Mouse (Mus musculus) thymus, adult 2 months (tissue): ENCODE measurements around the gene Naa60.

Source experiments
- CTCF ChIP-seq: fragments of 200-500 bp; IDR thresholded peaks from 2 replicates; pipeline ENCODE4 v1.5.1; 2012; ENCODE audit warnings: mild to moderate bottlenecking, control low read depth, low read length, moderate library complexity, borderline replicate concordance; ENCODE audit not compliant: control insufficient read depth, poor library complexity, insufficient read depth; ENCODE audit errors: extremely low read depth
- POLR2A ChIP-seq: fragments of 200-500 bp; IDR thresholded peaks from 2 replicates; pipeline ENCODE4 v1.6.1; 2012; ENCODE audit warnings: mild to moderate bottlenecking, low read length, control low read depth, moderate library complexity; ENCODE audit not compliant: control insufficient read depth, poor library complexity, insufficient read depth; ENCODE audit errors: extremely low read depth

DNA sequence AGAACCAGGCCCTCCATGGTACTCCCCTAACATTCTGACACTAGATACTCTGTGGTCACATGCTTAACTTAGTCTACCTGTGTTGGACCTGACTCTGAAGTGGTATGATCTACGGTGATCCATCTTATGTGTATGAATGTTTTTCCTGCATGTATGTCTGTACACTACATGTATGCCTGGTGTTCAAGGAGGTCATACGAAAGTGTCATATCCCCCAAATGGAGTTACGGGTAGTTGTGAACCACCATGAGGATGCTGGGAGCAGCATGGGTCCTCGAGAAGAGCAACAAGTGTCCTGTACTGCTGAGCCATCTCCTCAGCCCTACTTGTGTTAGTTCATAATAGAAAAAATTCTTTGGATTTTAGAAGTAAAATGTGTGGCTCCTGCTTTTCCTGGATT is 4.2 kb downstream of the Naa60 start:
- TF ChIP-seq POLR2A (no peak), CTCF (no peak)
